Mouse (Mus musculus): ENCODE results near the gene Mn1. TPM values are rescaled to one million over a fixed set of nuclear protein-coding genes. Genes with fewer than 3 reads are reported as not detected.
A peak's percentile ranks its signal among the peaks of the same experiment; 100 is the strongest.

Gene Mn1
- polyA plus RNA-seq, 1 experiment from 2014 or later, result 8.0 TPM

- no peaks in the 10 kb centered on the region; the same call in 1 of the 2 replicates for H3K9me3 ChIP-seq (replicated peaks)
- peaks cover 22% of the 10 kb centered on the region; the same call in 1 of the 2 replicates for H3K4me1 ChIP-seq (replicated peaks)
- H3K27ac ChIP-seq (ENCODE audit: poor library complexity, severe bottlenecking), result no peak overlapping the region
- peaks cover 14% of the 10 kb centered on the region for H3K36me3 ChIP-seq
- H3K9ac ChIP-seq, result no peak overlapping the region
- no peak overlapping the region for H3K4me2 ChIP-seq
- no peaks in the 10 kb centered on the region for H3K27me3 ChIP-seq (replicated peaks)
- WGBS, result 87% methylated on average over 6 of the region's 6 CpGs
- H3K4me3 ChIP-seq, result no peak overlapping the region
- ATAC-seq (ENCODE audit: insufficient number of reproducible peaks, low FRiP score), result no peak
Observed at GRCm38 (mm10) chr5:111454876-111455275, 37.7 kb downstream of the Mn1 start.

DNA sequence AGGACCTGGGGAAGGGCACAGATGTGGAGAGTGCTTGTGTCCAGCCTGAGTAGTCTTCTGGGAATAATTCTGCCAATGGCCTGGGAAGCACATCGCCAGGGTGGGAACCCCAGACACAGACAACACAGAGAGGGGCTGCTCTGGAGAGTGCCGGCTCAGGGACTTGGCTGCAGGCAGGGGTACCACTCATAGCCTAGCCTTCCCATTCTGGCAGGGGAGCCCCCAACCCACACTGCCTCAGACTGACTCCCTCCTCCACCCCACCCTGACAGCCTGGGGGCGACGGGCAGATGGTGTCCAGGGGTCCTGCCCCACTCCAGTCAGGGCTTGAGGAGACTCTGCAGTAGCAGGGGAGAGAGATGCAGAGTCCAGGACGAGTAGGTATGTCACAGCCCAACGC lies 41.5 kb downstream of the Mn1 start:
- no peak overlapping the region for H3K9ac ChIP-seq
- H3K4me3 ChIP-seq, result no peak overlapping the region
- ATAC-seq (ENCODE audit: insufficient number of reproducible peaks, low FRiP score), result 0 out of 2 replicates have a peak, but pooled peaks have one; percentile 31
- H3K27ac ChIP-seq (ENCODE audit: poor library complexity, severe bottlenecking), result no peak overlapping the region
- no peak overlapping the region for H3K4me2 ChIP-seq
- H3K36me3 ChIP-seq, result peaks cover 14% of the 10 kb centered on the region
- H3K27me3 ChIP-seq (replicated peaks), result no peaks in the 10 kb centered on the region
- no peaks in the 10 kb centered on the region; the same call in 1 of the 2 replicates for H3K9me3 ChIP-seq (replicated peaks)
- peaks cover 16% of the 10 kb centered on the region; the same call in 1 of the 2 replicates for H3K4me1 ChIP-seq (replicated peaks)
- WGBS, result 85% methylated on average over 6 of the region's 6 CpGs

DNA sequence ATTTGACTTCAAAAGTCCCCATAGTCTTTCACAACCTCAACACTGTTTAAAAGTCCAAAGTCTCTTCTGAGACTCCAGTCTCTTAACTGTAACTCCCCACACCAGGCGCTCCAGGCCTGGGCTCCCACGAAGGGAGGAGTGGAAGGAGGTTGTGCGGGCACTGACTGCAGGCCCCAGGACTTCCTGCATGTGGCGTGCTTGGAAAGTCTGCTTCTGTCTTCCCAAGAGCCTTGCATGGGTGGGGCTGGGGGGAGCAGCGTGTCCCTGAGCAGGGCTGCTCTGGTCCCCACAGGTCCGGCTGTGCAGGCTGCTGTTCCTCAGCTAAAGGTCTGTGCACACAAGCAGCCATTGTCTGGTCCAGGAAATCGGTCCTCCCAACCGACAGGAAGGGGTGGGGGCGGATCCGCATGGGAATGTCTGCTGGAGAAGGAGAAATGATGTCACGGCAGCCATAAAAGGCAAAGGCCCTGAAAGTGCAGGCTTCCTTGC lies 48.7 kb downstream of the Mn1 start:
- peaks cover 11% of the 10 kb centered on the region; the same call in 1 of the 2 replicates for H3K9me3 ChIP-seq (replicated peaks)
- no peaks in the 10 kb centered on the region for H3K27me3 ChIP-seq (replicated peaks)
- no peaks in the 10 kb centered on the region for H3K36me3 ChIP-seq
- 48% methylated on average over 11 of the region's 11 CpGs for WGBS
- peak overlapping the region; percentile 75 for H3K27ac ChIP-seq (ENCODE audit: poor library complexity, severe bottlenecking)
- H3K4me3 ChIP-seq, result no peak overlapping the region
- 0 out of 2 replicates have a peak overlapping the region, but pooled peaks have one; percentile 2 for H3K4me2 ChIP-seq
- peaks cover 3% of the 10 kb centered on the region for H3K4me1 ChIP-seq (replicated peaks)
- peak; percentile 75 for ATAC-seq (ENCODE audit: insufficient number of reproducible peaks, low FRiP score)
- no peak overlapping the region for H3K9ac ChIP-seq

- Histone ChIP-seq H3K9me3 (replicated peaks) (peaks cover 11% of the 10 kb centered on the region; the same call in 1 of the 2 replicates), H3K27ac (ENCODE audit: poor library complexity, severe bottlenecking) (peak overlapping the region; percentile 75; the same call in 1 of the 2 replicates), H3K36me3 (no peaks in the 10 kb centered on the region), H3K4me3 (no peak overlapping the region), H3K27me3 (replicated peaks) (no peaks in the 10 kb centered on the region), H3K9ac (no peak overlapping the region), H3K4me2 (no peak overlapping the region), H3K4me1 (replicated peaks) (peaks cover 3% of the 10 kb centered on the region)
- WGBS, result 53% methylated on average over 9 of the region's 9 CpGs
- peak; percentile 35; the same call in 1 of the 2 replicates for ATAC-seq (ENCODE audit: insufficient number of reproducible peaks, low FRiP score)
Observed at GRCm38 (mm10) chr5:111466429-111466828, 49.3 kb downstream of the Mn1 start.

DNA sequence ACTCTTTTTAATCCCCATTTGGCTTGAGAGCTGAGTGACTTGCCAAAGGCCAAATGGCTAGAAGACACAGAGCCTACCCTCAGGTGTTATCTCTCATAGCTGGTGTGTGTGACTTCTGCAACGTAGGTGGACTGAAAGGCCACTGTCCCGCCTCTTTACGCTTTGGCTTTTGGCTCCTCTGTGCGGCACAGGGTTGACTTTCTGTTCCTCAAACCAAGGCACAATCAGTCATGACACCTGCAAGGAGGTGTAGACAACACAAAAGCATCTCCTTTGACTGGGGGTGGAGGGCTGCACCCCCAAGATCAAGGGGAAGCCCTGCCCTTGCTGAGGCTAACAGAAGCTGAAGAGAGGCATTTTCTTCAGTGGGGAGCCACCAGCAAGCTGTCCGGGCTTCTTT lies 50.5 kb downstream of the Mn1 start:
- Histone ChIP-seq H3K36me3 (no peaks in the 10 kb centered on the region), H3K27me3 (replicated peaks) (no peaks in the 10 kb centered on the region), H3K4me1 (replicated peaks) (peaks cover 9% of the 10 kb centered on the region), H3K9ac (no peak overlapping the region), H3K4me3 (no peak overlapping the region), H3K9me3 (replicated peaks) (peaks cover 11% of the 10 kb centered on the region; the same call in 1 of the 2 replicates), H3K27ac (ENCODE audit: poor library complexity, severe bottlenecking) (no peak overlapping the region), H3K4me2 (no peak overlapping the region)
- WGBS, result 49% methylated on average over 5 of the region's 5 CpGs
- no peak for ATAC-seq (ENCODE audit: insufficient number of reproducible peaks, low FRiP score)

DNA sequence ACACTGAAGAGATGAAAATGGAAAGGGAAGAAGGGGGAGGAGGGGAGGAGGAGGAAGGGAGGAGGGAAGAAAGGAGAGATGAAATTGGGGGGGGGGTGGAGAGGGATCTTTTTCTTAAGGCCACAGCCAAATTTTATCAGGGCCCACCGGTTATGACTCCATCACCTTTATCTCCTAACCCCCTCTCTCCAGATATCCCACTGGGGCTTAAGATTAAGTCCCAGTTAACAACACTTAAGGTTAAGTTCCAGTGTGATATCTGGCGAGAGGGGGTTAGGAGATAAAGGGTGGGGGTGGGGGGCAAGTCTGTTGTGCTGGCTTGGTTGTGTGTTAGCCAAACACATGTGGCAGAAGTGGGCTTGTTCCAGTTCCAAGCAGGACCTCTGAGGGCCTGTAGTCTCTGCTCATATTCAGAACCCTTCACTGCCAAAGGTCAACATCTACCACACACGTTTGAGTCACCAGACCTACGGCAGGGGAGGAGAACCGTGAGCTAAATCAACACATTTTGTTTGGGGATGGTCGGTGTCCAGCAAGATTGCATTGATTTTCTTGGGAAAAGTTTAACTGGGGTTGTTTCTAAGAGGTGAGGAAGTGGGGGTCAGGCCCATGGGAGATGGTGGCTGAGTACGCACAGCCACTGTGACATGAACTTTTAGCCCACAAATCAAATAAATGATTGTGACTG lies 52.2 kb downstream of the Mn1 start:
- no peak for ATAC-seq (ENCODE audit: insufficient number of reproducible peaks, low FRiP score)
- H3K4me2 ChIP-seq, result no peak overlapping the region
- peaks cover 24% of the 10 kb centered on the region for H3K4me1 ChIP-seq (replicated peaks)
- no peaks in the 10 kb centered on the region for H3K27me3 ChIP-seq (replicated peaks)
- WGBS, result 43% methylated on average over 7 of the region's 7 CpGs
- H3K27ac ChIP-seq (ENCODE audit: poor library complexity, severe bottlenecking), result no peak overlapping the region
- no peak overlapping the region for H3K4me3 ChIP-seq
- peaks cover 11% of the 10 kb centered on the region; the same call in 1 of the 2 replicates for H3K9me3 ChIP-seq (replicated peaks)
- no peaks in the 10 kb centered on the region for H3K36me3 ChIP-seq
- no peak overlapping the region for H3K9ac ChIP-seq

DNA sequence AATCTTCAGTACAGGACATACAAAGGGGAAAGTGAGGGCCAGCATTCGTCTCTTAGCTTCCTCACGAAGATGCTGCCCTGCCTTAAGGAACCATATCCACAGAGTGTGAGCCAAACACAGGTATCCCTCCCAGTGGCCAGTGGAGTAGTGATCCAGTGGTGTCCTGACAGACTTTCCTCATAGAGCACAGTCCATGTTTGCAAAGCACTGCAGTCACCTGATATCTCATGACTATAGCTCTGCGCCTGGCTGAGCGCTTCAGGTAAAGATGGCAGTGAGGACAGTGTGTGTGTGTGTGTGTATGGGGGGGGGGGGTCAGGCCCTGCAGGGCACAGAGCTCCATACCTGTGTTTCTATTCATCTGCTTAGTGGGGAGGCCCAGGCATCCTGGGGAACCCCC lies 53.7 kb downstream of the Mn1 start:
- peaks cover 22% of the 10 kb centered on the region for H3K4me1 ChIP-seq (replicated peaks)
- no peaks in the 10 kb centered on the region for H3K27me3 ChIP-seq (replicated peaks)
- H3K4me2 ChIP-seq, result no peak overlapping the region
- no peak overlapping the region for H3K9ac ChIP-seq
- H3K9me3 ChIP-seq (replicated peaks), result peaks cover 6% of the 10 kb centered on the region; the same call in 1 of the 2 replicates
- WGBS, result 87% methylated on average over 4 of the region's 4 CpGs
- H3K4me3 ChIP-seq, result no peak overlapping the region
- no peak overlapping the region for H3K27ac ChIP-seq (ENCODE audit: poor library complexity, severe bottlenecking)
- no peak for ATAC-seq (ENCODE audit: insufficient number of reproducible peaks, low FRiP score)
- H3K36me3 ChIP-seq, result no peaks in the 10 kb centered on the region

DNA sequence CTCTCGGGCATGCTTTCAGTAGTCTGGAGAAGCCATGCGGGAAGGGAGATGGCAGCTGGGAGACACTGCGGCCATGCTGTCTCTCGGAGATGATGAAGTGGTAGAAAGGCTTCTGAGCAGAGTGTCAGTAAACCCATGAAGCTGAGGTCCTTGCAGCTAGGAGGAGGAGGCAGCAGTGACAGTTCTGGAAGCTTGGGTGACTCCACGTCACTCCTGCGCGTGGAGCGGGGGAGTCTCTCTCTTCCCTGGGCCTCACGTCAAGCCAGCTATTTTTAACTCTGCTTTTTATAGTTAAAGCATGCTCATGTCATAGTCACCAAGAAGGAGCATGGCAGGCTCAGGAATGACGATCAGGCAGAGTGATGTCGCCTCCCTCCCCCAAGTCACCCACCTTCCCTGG lies 56.3 kb downstream of the Mn1 start:
- peaks cover 22% of the 10 kb centered on the region for H3K4me1 ChIP-seq (replicated peaks)
- peak overlapping the region; percentile 78 for H3K27ac ChIP-seq (ENCODE audit: poor library complexity, severe bottlenecking)
- H3K4me3 ChIP-seq, result no peak overlapping the region
- 0 out of 2 replicates have a peak overlapping the region, but pooled peaks have one; percentile 15 for H3K4me2 ChIP-seq
- WGBS, result 42% methylated on average over 11 of the region's 11 CpGs
- ATAC-seq (ENCODE audit: insufficient number of reproducible peaks, low FRiP score), result 0 out of 2 replicates have a peak, but pooled peaks have one; percentile 62
- H3K9me3 ChIP-seq (replicated peaks), result peaks cover 10% of the 10 kb centered on the region; the same call in 1 of the 2 replicates
- 0 out of 2 replicates have a peak overlapping the region, but pooled peaks have one; percentile 35 for H3K9ac ChIP-seq
- H3K27me3 ChIP-seq (replicated peaks), result no peaks in the 10 kb centered on the region
- H3K36me3 ChIP-seq, result no peaks in the 10 kb centered on the region

- H3K9me3 ChIP-seq (replicated peaks), result 0 out of 2 replicates have a peak, but pooled peaks cover 4% of the 10 kb centered on the region
- H3K4me2 ChIP-seq, result no peak overlapping the region
- no peaks in the 10 kb centered on the region for H3K36me3 ChIP-seq
- no peak overlapping the region for H3K27ac ChIP-seq (ENCODE audit: poor library complexity, severe bottlenecking)
- no peak for ATAC-seq (ENCODE audit: insufficient number of reproducible peaks, low FRiP score)
- H3K9ac ChIP-seq, result no peak overlapping the region
- H3K4me3 ChIP-seq, result no peak overlapping the region
- H3K27me3 ChIP-seq (replicated peaks), result no peaks in the 10 kb centered on the region
- H3K4me1 ChIP-seq (replicated peaks), result peaks cover 27% of the 10 kb centered on the region
- WGBS, result 84% methylated on average over 5 of the region's 5 CpGs
Observed at GRCm38 (mm10) chr5:111475721-111476120, 58.6 kb downstream of the Mn1 start.

- H3K4me1 ChIP-seq (replicated peaks), result peaks cover 27% of the 10 kb centered on the region
- H3K36me3 ChIP-seq, result no peaks in the 10 kb centered on the region
- no peaks in the 10 kb centered on the region for H3K27me3 ChIP-seq (replicated peaks)
- H3K27ac ChIP-seq (ENCODE audit: poor library complexity, severe bottlenecking), result no peak overlapping the region
- no peak overlapping the region for H3K4me2 ChIP-seq
- H3K9me3 ChIP-seq (replicated peaks), result 0 out of 2 replicates have a peak, but pooled peaks cover 4% of the 10 kb centered on the region
- no peak overlapping the region for H3K9ac ChIP-seq
- H3K4me3 ChIP-seq, result no peak overlapping the region
- ATAC-seq (ENCODE audit: insufficient number of reproducible peaks, low FRiP score), result no peak
- 88% methylated on average over 6 of the region's 6 CpGs for WGBS
Observed at GRCm38 (mm10) chr5:111476141-111476540, 59.0 kb downstream of the Mn1 start.

- Histone ChIP-seq H3K9me3 (replicated peaks) (peaks cover 8% of the 10 kb centered on the region), H3K4me1 (replicated peaks) (peaks cover 18% of the 10 kb centered on the region), H3K4me2 (no peak overlapping the region), H3K27ac (ENCODE audit: poor library complexity, severe bottlenecking) (no peak overlapping the region), H3K36me3 (no peaks in the 10 kb centered on the region), H3K27me3 (replicated peaks) (no peaks in the 10 kb centered on the region), H3K4me3 (no peak overlapping the region), H3K9ac (no peak overlapping the region)
- 45% methylated on average over 4 of the region's 4 CpGs for WGBS
- ATAC-seq (ENCODE audit: insufficient number of reproducible peaks, low FRiP score), result no peak
Observed at GRCm38 (mm10) chr5:111485907-111486306, 68.7 kb downstream of the Mn1 start.

Measured in heart, embryonic 12.5 days (tissue).